Mouse (Mus musculus) MEL (cell line): Measurements from ENCODE around the gene Zfp113.
A peak's percentile ranks its signal among the peaks of the same experiment; 100 is the strongest.

Experiments
- CTCF ChIP-seq, 3 experiments: IDR thresholded peaks in 2 of 3; conservative IDR thresholded peaks in 1 of 3; 2 replicates each; pipeline ENCODE4 v1.5.1; 2011 to 2012; ENCODE audit warnings: low read length in 3 of 3, low read depth in 2 of 3, mild to moderate bottlenecking in 2 of 3, improper control_type of control experiment in 1 of 3, inconsistent platforms in 1 of 3, mixed read lengths in 1 of 3, moderate library complexity in 1 of 3; ENCODE audit not compliant: control insufficient read depth in 1 of 3, insufficient read depth in 1 of 3, poor library complexity in 1 of 3, severe bottlenecking in 1 of 3
- EP300 ChIP-seq, 2 experiments: IDR thresholded peaks; 2 replicates each; pipeline ENCODE4 v1.6.1; 2011; ENCODE audit warnings: improper control_type of control experiment in 2 of 2, low read length in 2 of 2, low read depth in 1 of 2, mild to moderate bottlenecking in 1 of 2
- JUND ChIP-seq: IDR thresholded peaks from 2 replicates; pipeline ENCODE4 v1.6.1; 2011; ENCODE audit warnings: low read depth, mild to moderate bottlenecking, improper control_type of control experiment, low read length
- USF1 ChIP-seq: IDR thresholded peaks from 2 replicates; pipeline ENCODE4 v1.6.1; 2014; ENCODE audit warnings: low read depth, mild to moderate bottlenecking, inconsistent platforms, low read length, improper control_type of control experiment, moderate library complexity

- TF ChIP-seq USF1 (no peak), CTCF (IDR thresholded peaks at IDR 0.05 in 2 of 3, conservative IDR thresholded peaks at IDR 0.05 in 1 of 3; ENCODE audit: control insufficient read depth in 1 of 3, insufficient read depth in 1 of 3, low read depth in 2 of 3, low read length in 3 of 3, poor library complexity in 1 of 3, severe bottlenecking in 1 of 3) (peak in 2 of 3 experiments; percentile 30 to 50; a peak in 4 of 6 replicates), EP300 (IDR thresholded peaks at IDR 0.05; ENCODE audit: low read depth in 1 of 2, low read length in 2 of 2) (no peak), JUND (no peak)
Measured at GRCm38 (mm10) chr5:138090271-138090670, 65.3 kb downstream of the Zfp113 start.
